9 mouse cellular contexts compared by ENCODE assay signal in the genomic region with DNA sequence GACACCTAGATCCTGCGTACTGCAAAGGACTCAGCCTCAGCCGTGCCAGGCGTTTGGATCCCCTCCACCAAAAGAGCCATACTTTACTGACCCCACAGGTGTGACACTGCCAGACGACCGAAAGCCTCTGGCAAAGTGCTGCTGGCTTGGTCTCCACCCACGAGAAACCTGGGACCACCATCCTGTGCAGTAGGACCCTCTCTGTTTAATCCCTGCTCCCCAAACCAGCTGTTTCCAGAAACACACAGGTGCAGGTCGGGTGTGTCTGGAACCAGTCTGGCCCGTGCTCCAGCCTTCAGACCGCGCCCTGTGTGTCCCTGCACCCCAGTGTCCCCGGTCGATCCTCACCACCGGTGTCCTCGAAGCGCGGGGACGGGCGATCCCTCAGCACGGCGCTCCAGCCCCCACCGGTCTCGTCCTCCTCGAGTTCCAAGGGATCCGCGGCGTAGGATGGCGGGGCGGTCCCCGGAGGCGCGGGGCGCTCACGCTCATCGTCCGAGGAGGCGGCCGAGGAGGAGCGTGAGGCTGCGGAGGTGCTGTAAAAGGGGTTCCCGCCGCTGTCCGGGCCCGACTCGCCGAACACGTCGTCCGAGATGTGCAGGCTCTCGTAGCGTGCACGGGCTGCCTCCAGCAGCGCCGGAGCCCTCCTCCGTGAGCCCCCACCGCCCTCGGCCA. TPM values are rescaled to one million over a fixed set of nuclear protein-coding genes. Genes with fewer than 3 reads are reported as not detected.
DNase-seq lines count a peak whose midpoint lies in the region; ATAC-seq and TF ChIP-seq lines count a peak whose summit lies in the region.
"Had no signal": no experiment of that assay in that cellular context is flagged by ENCODE, and none has a peak within 500 bp of the region (broad histone marks: within the 10 kb centered on the region; RNA-seq: fewer than 3 reads in every experiment).

No protein-coding gene starts in this region.

- H3K27ac ChIP-seq in lung, embryonic 16.5 days (ENCODE audit: low read length), result no peak overlapping the region
- H3K27ac ChIP-seq in forebrain, embryonic 10.5 days, result peak overlapping the region; percentile 78
- no peak overlapping the region for H3K27ac ChIP-seq in intestine, embryonic 16.5 days (ENCODE audit: low read length)
- H3K27ac ChIP-seq in lung, postnatal 0 days (ENCODE audit: low read length), result no peak overlapping the region
- 0 out of 2 replicates have a peak overlapping the region, but pooled peaks have one; percentile 8 for H3K27ac ChIP-seq in stomach, postnatal 0 days (replicated peaks)
- H3K27ac ChIP-seq: macrophage had no signal

- H3K36me3 ChIP-seq in lung, embryonic 16.5 days (ENCODE audit: control insufficient read depth, insufficient read depth, low read length), result no peaks in the 10 kb centered on the region
- H3K36me3 ChIP-seq in forebrain, embryonic 10.5 days (replicated peaks), result no peaks in the 10 kb centered on the region
- H3K36me3 ChIP-seq in intestine, embryonic 16.5 days (ENCODE audit: control insufficient read depth, insufficient read depth, low read length), result no peaks in the 10 kb centered on the region
- no peaks in the 10 kb centered on the region for H3K36me3 ChIP-seq in lung, postnatal 0 days (ENCODE audit: insufficient read depth, low read length)
- H3K36me3 ChIP-seq in stomach, postnatal 0 days (ENCODE audit: control insufficient read depth, insufficient read depth, low read length), result no peaks in the 10 kb centered on the region

- no peak for TF ChIP-seq CTCF in lung, postnatal 0 days (IDR thresholded peaks at IDR 0.05)
- no peak for TF ChIP-seq CTCF in stomach, postnatal 0 days (IDR thresholded peaks at IDR 0.05; ENCODE audit: low read depth)

- peaks cover 5% of the 10 kb centered on the region; the same call in 1 of the 2 replicates for H3K4me1 ChIP-seq in lung, embryonic 16.5 days (replicated peaks; ENCODE audit: control insufficient read depth, insufficient read depth, low read length)
- H3K4me1 ChIP-seq in forebrain, embryonic 10.5 days, result peaks cover 41% of the 10 kb centered on the region
- H3K4me1 ChIP-seq in intestine, embryonic 16.5 days (ENCODE audit: control insufficient read depth, insufficient read depth, low read length), result peaks cover 9% of the 10 kb centered on the region
- H3K4me1 ChIP-seq in lung, postnatal 0 days (ENCODE audit: insufficient read depth, low read depth, low read length), result 0 out of 2 replicates have a peak, but pooled peaks cover 4% of the 10 kb centered on the region
- peaks cover 2% of the 10 kb centered on the region; the same call in 1 of the 2 replicates for H3K4me1 ChIP-seq in stomach, postnatal 0 days (replicated peaks; ENCODE audit: control insufficient read depth, insufficient read depth)

- 1% methylated on average over 55 of the region's 56 CpGs for WGBS in lung, embryonic 16.5 days
- 2% methylated on average over 55 of the region's 56 CpGs for WGBS in forebrain, embryonic 10.5 days
- WGBS in intestine, embryonic 16.5 days, result 1% methylated on average over 56 of the region's 56 CpGs
- WGBS in lung, postnatal 0 days, result 1% methylated on average over 30 of the region's 56 CpGs
- under 1% methylated on average over 56 of the region's 56 CpGs for WGBS in stomach, postnatal 0 days

- no peaks in the 10 kb centered on the region for H3K9me3 ChIP-seq in lung, embryonic 16.5 days (ENCODE audit: control insufficient read depth, low read length)
- H3K9me3 ChIP-seq in forebrain, embryonic 10.5 days, result no peaks in the 10 kb centered on the region
- H3K9me3 ChIP-seq in intestine, embryonic 16.5 days (ENCODE audit: control insufficient read depth, low read length), result no peaks in the 10 kb centered on the region
- H3K9me3 ChIP-seq in lung, postnatal 0 days (ENCODE audit: low read length), result no peaks in the 10 kb centered on the region
- H3K9me3 ChIP-seq in stomach, postnatal 0 days (ENCODE audit: control insufficient read depth, low read length), result no peaks in the 10 kb centered on the region

- DNase-seq in lung, postnatal 36 days, result no peak
- peak; percentile 33 to 34 for DNase-seq in adrenal gland, postnatal 36 days
- peak; percentile 39 for DNase-seq in forebrain, embryonic 10.5 days (ENCODE audit: extremely low spot score, low spot score)
- no peak for DNase-seq in lung, postnatal 0 days (ENCODE audit: low spot score)
- DNase-seq in stomach, postnatal 0 days (ENCODE audit: low spot score), result peak; percentile 27
- DNase-seq in spleen, postnatal 14 days (ENCODE audit: low spot score in 2 of 2), result no peak

- peak; percentile 42; the same call in 1 of the 2 replicates for ATAC-seq in lung, embryonic 16.5 days (ENCODE audit: low read depth)
- peak; percentile 9 for ATAC-seq in intestine, embryonic 16.5 days
- peak; percentile 16 for ATAC-seq in lung, postnatal 0 days
- ATAC-seq in stomach, postnatal 0 days (ENCODE audit: low FRiP score, low TSS enrichment), result peak; percentile 7

- H3K9ac ChIP-seq in lung, embryonic 16.5 days (ENCODE audit: low read length), result peak overlapping the region; percentile 72
- peak overlapping the region; percentile 73 for H3K9ac ChIP-seq in intestine, embryonic 16.5 days (ENCODE audit: low read depth, low read length)
- H3K9ac ChIP-seq in lung, postnatal 0 days (replicated peaks; ENCODE audit: low read depth), result peak overlapping the region; percentile 19; the same call in 1 of the 2 replicates
- H3K9ac ChIP-seq in stomach, postnatal 0 days (ENCODE audit: low read length), result peak overlapping the region; percentile 58

- peak overlapping the region; percentile 74 for H3K4me3 ChIP-seq in lung, embryonic 16.5 days (ENCODE audit: low read length)
- H3K4me3 ChIP-seq in forebrain, embryonic 10.5 days, result peak overlapping the region; percentile 77
- peak overlapping the region; percentile 75 for H3K4me3 ChIP-seq in intestine, embryonic 16.5 days (ENCODE audit: low read length)
- H3K4me3 ChIP-seq in lung, postnatal 0 days (ENCODE audit: low read depth, low read length), result peak overlapping the region; percentile 56
- peak overlapping the region; percentile 51 for H3K4me3 ChIP-seq in stomach, postnatal 0 days (ENCODE audit: low read depth, low read length)

- peak overlapping the region; percentile 100 for H3K4me2 ChIP-seq in lung, embryonic 16.5 days (ENCODE audit: low read depth, low read length)
- H3K4me2 ChIP-seq in intestine, embryonic 16.5 days (ENCODE audit: low read depth, low read length), result peak overlapping the region; percentile 99
- H3K4me2 ChIP-seq in lung, postnatal 0 days (replicated peaks; ENCODE audit: low read depth, low read length), result peak overlapping the region; percentile 96
- peak overlapping the region; percentile 90 for H3K4me2 ChIP-seq in stomach, postnatal 0 days (replicated peaks; ENCODE audit: low read depth)

- TF ChIP-seq EP300 in lung, postnatal 0 days (IDR thresholded peaks at IDR 0.05), result no peak
- TF ChIP-seq EP300 in stomach, postnatal 0 days (optimal IDR thresholded peaks at IDR 0.05), result no peak

- peaks cover 23% of the 10 kb centered on the region for H3K27me3 ChIP-seq in lung, embryonic 16.5 days (ENCODE audit: control insufficient read depth, insufficient read depth, low read depth, low read length)
- peaks cover 43% of the 10 kb centered on the region for H3K27me3 ChIP-seq in forebrain, embryonic 10.5 days (ENCODE audit: poor library complexity, severe bottlenecking)
- peaks cover 5% of the 10 kb centered on the region; the same call in 1 of the 2 replicates for H3K27me3 ChIP-seq in intestine, embryonic 16.5 days (replicated peaks; ENCODE audit: control insufficient read depth, insufficient read depth, low read length)
- peaks cover 16% of the 10 kb centered on the region for H3K27me3 ChIP-seq in lung, postnatal 0 days (replicated peaks; ENCODE audit: insufficient read depth, low read length)
- H3K27me3 ChIP-seq in stomach, postnatal 0 days (ENCODE audit: control insufficient read depth, insufficient read depth, low read length), result no peaks in the 10 kb centered on the region; the same call in 1 of the 2 replicates

RNA-seq across cellular contexts. Expression of a gene that starts 5.9 kb away (rescaled TPM):
- polyA plus RNA-seq in lung, embryonic 16.5 days (2015; fragmentation: Nextera tagmentation; extraction: Ambion mirVana), result 1.9 and 2.2 TPM in 2 replicates
- total RNA-seq in adrenal gland, postnatal 36 days (2021), result 1 to 10 TPM; 3.5 to 4.5 TPM
- polyA plus RNA-seq in forebrain, embryonic 10.5 days (2016; fragmentation: Nextera tagmentation; extraction: Ambion mirVana), result 1.9 and 2.5 TPM in 2 replicates
- polyA plus RNA-seq in intestine, embryonic 16.5 days (2015; fragmentation: Nextera tagmentation; extraction: Ambion mirVana), result 1.5 and 1.7 TPM in 2 replicates
- polyA plus RNA-seq in lung, postnatal 0 days (2015; fragmentation: Nextera tagmentation; extraction: Ambion mirVana), result 5.0 and 5.6 TPM in 2 replicates
- 1.9 and 2.0 TPM in 2 replicates for polyA plus RNA-seq in stomach, postnatal 0 days (2015; fragmentation: Nextera tagmentation; extraction: Ambion mirVana)

Comparison
In these comparisons a context has a peak if more than half of its experiments do, and no peak if none do; other contexts are left out.
1. H3K27ac ChIP-seq: peak in forebrain, embryonic 10.5 days (single experiment) and stomach, postnatal 0 days (single experiment); none in lung, embryonic 16.5 days (single experiment), intestine, embryonic 16.5 days (single experiment) and lung, postnatal 0 days (single experiment).
2. H3K9ac ChIP-seq: peak in every context shown above with its lines; median percentile 73 in intestine, embryonic 16.5 days; 72 in lung, embryonic 16.5 days; 58 in stomach, postnatal 0 days; 19 in lung, postnatal 0 days.
3. DNase-seq: peak in adrenal gland, postnatal 36 days (2 of 2), forebrain, embryonic 10.5 days (single experiment) and stomach, postnatal 0 days (single experiment); none in lung, postnatal 36 days (single experiment), lung, postnatal 0 days (single experiment) and spleen, postnatal 14 days (0 of 2).
4. Peak in every context shown above with its lines, with median percentiles within 50 percentile points of each other: ATAC-seq, H3K4me2 ChIP-seq and H3K4me3 ChIP-seq.